Mouse (Mus musculus) kidney, adult 2 months (tissue): ENCODE results near the gene Spn.

Experiments
- CTCF ChIP-seq: fragments of 200-500 bp; conservative IDR thresholded peaks from 2 replicates; pipeline ENCODE4 v1.5.1; 2011; ENCODE audit warnings: low read depth, mild to moderate bottlenecking, control low read depth, low read length, moderate library complexity, mixed read lengths; ENCODE audit not compliant: insufficient read depth, insufficient read length
- POLR2A ChIP-seq: fragments of 200-500 bp; IDR thresholded peaks from one replicate; pipeline ENCODE4 v1.6.1; 2011; ENCODE audit warnings: low read depth, low read length, control low read depth

DNA sequence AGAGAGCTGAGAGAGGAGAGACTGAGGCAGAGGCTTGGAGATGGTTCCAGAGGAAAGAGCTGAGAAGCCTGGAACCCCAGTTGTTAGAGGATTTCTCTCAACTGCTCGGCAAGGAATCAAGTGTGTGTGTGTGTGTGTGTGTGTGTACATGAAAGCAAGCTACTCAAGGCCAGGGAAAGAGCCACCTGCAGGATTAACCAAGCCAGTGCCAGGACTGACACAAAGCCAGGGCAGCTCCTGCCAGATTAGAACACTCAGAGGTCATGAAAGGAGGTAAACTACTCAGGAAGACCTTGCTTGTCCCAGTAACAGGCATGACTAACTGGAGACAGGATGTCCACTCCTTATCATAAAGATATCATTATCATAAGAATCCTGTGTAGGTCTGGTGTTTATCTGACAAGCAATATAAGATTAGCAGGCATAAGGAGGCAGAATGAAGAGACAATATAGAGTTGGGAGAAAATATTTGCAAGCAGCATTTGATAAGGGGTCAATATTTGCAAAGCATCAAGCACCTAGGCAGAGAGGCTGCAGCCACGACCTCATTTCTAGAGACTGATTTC, 36.1 kb downstream of the Spn start:
- TF ChIP-seq CTCF (no peak), POLR2A (no peak)
